Mouse (Mus musculus) heart, adult 2 months (tissue): ENCODE results near the gene Dmgdh.

Experiments used
- CTCF ChIP-seq: fragments of 200-600 bp; IDR thresholded peaks from 2 replicates; pipeline ENCODE4 v1.8.1; 2022; ENCODE audit warnings: antibody characterized with exemption, mild to moderate bottlenecking, moderate library complexity
- POLR2A ChIP-seq: fragments of 200-500 bp; IDR thresholded peaks from 2 replicates; pipeline ENCODE4 v1.6.1; 2011; ENCODE audit warnings: mild to moderate bottlenecking, low read depth, low read length, control low read depth; ENCODE audit not compliant: insufficient read depth

- TF ChIP-seq POLR2A (no peak), CTCF (no peak)
These were observed 49.2 kb downstream of the Dmgdh start for GRCm38 (mm10) chr13:93723455-93723854.
